Mouse (Mus musculus) cortical plate, adult 2 months (tissue): ENCODE measurements around the gene Atxn7l1.

Source experiments
- CTCF ChIP-seq: fragments of 200-500 bp; IDR thresholded peaks from 2 replicates; pipeline ENCODE4 v1.5.1; 2011; ENCODE audit warnings: mild to moderate bottlenecking, control low read depth, low read length; ENCODE audit not compliant: insufficient read depth; ENCODE audit errors: extremely low read depth
- POLR2A ChIP-seq: fragments of 200-500 bp; IDR thresholded peaks from 2 replicates; pipeline ENCODE4 v1.6.1; 2011; ENCODE audit warnings: mild to moderate bottlenecking, low read length, control low read depth; ENCODE audit not compliant: insufficient read depth; ENCODE audit errors: extremely low read depth

- TF ChIP-seq POLR2A, result no peak
- TF ChIP-seq CTCF, result no peak
These were observed 187.9 kb downstream of the Atxn7l1 start for GRCm38 (mm10) chr12:33335410-33335809.
